Mouse (Mus musculus) limb, embryonic 15.5 days (tissue): ENCODE results near the gene Insl3. TPM values are rescaled to one million over a fixed set of nuclear protein-coding genes. Genes with fewer than 3 reads are reported as not detected.

Experiments
- ATAC-seq: fragments of 200-750 bp; cut with Nextera tagmentation; 2 replicates; pipeline ENCODE4 v1.8.0; 2017; ENCODE audit warnings: low read depth, moderate TSS enrichment; ENCODE audit not compliant: insufficient number of reproducible peaks, low FRiP score, low TSS enrichment
- H3K27ac ChIP-seq: fragments of 300-500 bp; sonication (generic); 2 replicates; pipeline ENCODE4 v1.5.1; 2015; ENCODE audit warnings: moderate library complexity, mild to moderate bottlenecking, inconsistent platforms
- H3K27me3 ChIP-seq: fragments of 300-500 bp; sonication (generic); 2 replicates; pipeline ENCODE4 v1.6.1; 2015; ENCODE audit warnings: inconsistent platforms
- H3K36me3 ChIP-seq: fragments of 300-500 bp; sonication (generic); 2 replicates; pipeline ENCODE4 v1.6.1; 2015; ENCODE audit warnings: inconsistent platforms
- H3K4me1 ChIP-seq: fragments of 300-500 bp; sonication (generic); 2 replicates; pipeline ENCODE4 v1.6.1; 2015; ENCODE audit warnings: inconsistent platforms
- H3K4me2 ChIP-seq: fragments of 300-500 bp; sonication (generic); 2 replicates; pipeline ENCODE4 v1.6.1; 2015; ENCODE audit warnings: mild to moderate bottlenecking, inconsistent platforms
- H3K4me3 ChIP-seq: fragments of 300-500 bp; sonication (generic); 2 replicates; pipeline ENCODE4 v1.5.1; 2015; ENCODE audit warnings: mild to moderate bottlenecking, inconsistent platforms
- H3K9ac ChIP-seq: fragments of 300-500 bp; sonication (generic); 2 replicates; pipeline ENCODE4 v1.6.1; 2015; ENCODE audit warnings: inconsistent platforms
- H3K9me3 ChIP-seq: fragments of 300-500 bp; sonication (generic); 2 replicates; pipeline ENCODE4 v1.6.1; 2016; ENCODE audit warnings: inconsistent platforms
- WGBS: fragments of 180-500 bp; shearing (Covaris S2); methylation state at CpG from one replicate; pipeline ENCODE4 v1.1.7; 2015; 5-methylcytosine and 5-hydroxymethylcytosine counted together
- polyA plus RNA-seq: library from polyadenylated mRNA; unstranded; fragments of >200 nt; fragmentation: Nextera tagmentation; extraction: Ambion mirVana; gene quantifications from 2 replicates; pipeline ENCODE4 v1.2.1, GENCODE M21; 2015

Insl3 gene
- polyA plus RNA-seq, 1 experiment from 2014 or later: 0.96 TPM

GRCm38 (mm10) chr8:71668220-71668975 is 20.6 kb upstream of the Insl3 start:
- no peak overlapping the region for H3K4me3 ChIP-seq
- ATAC-seq: no peak
- peaks cover 35% of the 10 kb centered on the region for H3K4me1 ChIP-seq
- WGBS: 2% methylated on average over 21 of the region's 21 CpGs
- no peak overlapping the region for H3K9ac ChIP-seq
- no peak overlapping the region for H3K4me2 ChIP-seq
- no peaks in the 10 kb centered on the region for H3K9me3 ChIP-seq
- no peak overlapping the region for H3K27ac ChIP-seq
- no peaks in the 10 kb centered on the region for H3K36me3 ChIP-seq
- peaks cover 80% of the 10 kb centered on the region for H3K27me3 ChIP-seq

GRCm38 (mm10) chr8:71670198-71670597 is 18.8 kb upstream of the Insl3 start:
- peak overlapping the region; percentile 96 for H3K4me2 ChIP-seq
- no peaks in the 10 kb centered on the region for H3K36me3 ChIP-seq
- H3K9me3 ChIP-seq: no peaks in the 10 kb centered on the region
- H3K9ac ChIP-seq: no peak overlapping the region
- peak overlapping the region; percentile 49 for H3K4me3 ChIP-seq
- 15% methylated on average over 12 of the region's 12 CpGs for WGBS
- peaks cover 35% of the 10 kb centered on the region for H3K4me1 ChIP-seq
- ATAC-seq: no peak
- H3K27me3 ChIP-seq: peaks cover 67% of the 10 kb centered on the region
- H3K27ac ChIP-seq: no peak overlapping the region

- no peak overlapping the region for H3K27ac ChIP-seq
- peak; percentile 2; the same call in 1 of the 2 replicates for ATAC-seq
- H3K4me1 ChIP-seq: peaks cover 36% of the 10 kb centered on the region
- no peaks in the 10 kb centered on the region for H3K9me3 ChIP-seq
- peaks cover 67% of the 10 kb centered on the region for H3K27me3 ChIP-seq
- under 1% methylated on average over 54 of the region's 64 CpGs for WGBS
- peak overlapping the region; percentile 49 for H3K4me3 ChIP-seq
- no peaks in the 10 kb centered on the region for H3K36me3 ChIP-seq
- H3K9ac ChIP-seq: no peak overlapping the region
- peak overlapping the region; percentile 96 for H3K4me2 ChIP-seq
These were observed 18.1 kb upstream of the Insl3 start for GRCm38 (mm10) chr8:71670621-71671548.

- Histone ChIP-seq H3K4me2 (peak within 1 kb of the TSS; percentile 96), H3K9ac (0 out of 2 replicates have a peak within 1 kb of the TSS, but pooled peaks have one; percentile 2), H3K36me3 (no peaks in the 10 kb centered on the region), H3K4me3 (peak within 1 kb of the TSS; percentile 49), H3K4me1 (peaks cover 41% of the 10 kb centered on the region), H3K9me3 (no peaks in the 10 kb centered on the region), H3K27me3 (peaks cover 62% of the 10 kb centered on the region), H3K27ac (no peak within 1 kb of the TSS)
- under 1% methylated on average over 42 of the region's 42 CpGs for WGBS
- peak; percentile 38 for ATAC-seq
These were observed 17.5 kb upstream of the Insl3 start, which contains the start of gene Unc13a for GRCm38 (mm10) chr8:71671549-71671965. Gene Unc13a (minus strand): TSS chr8:71671757.

- WGBS: 50% methylated on average over 6 of the region's 6 CpGs
- H3K27me3 ChIP-seq: peaks cover 60% of the 10 kb centered on the region
These were observed 16.8 kb upstream of the Insl3 start for GRCm38 (mm10) chr8:71672168-71672735.

GRCm38 (mm10) chr8:71674071-71674470 is 14.9 kb upstream of the Insl3 start:
- Histone ChIP-seq H3K4me2 (no peak overlapping the region), H3K9ac (no peak overlapping the region), H3K4me3 (no peak overlapping the region), H3K36me3 (no peaks in the 10 kb centered on the region), H3K9me3 (no peaks in the 10 kb centered on the region; the same call in 1 of the 2 replicates), H3K27me3 (peaks cover 63% of the 10 kb centered on the region), H3K4me1 (peaks cover 42% of the 10 kb centered on the region), H3K27ac (no peak overlapping the region)
- no peak for ATAC-seq
- 70% methylated on average over 2 of the region's 2 CpGs for WGBS

More at GRCm38 (mm10) chr8:71672168-71672735, 16.8 kb upstream of the Insl3 start:
- ATAC-seq: no peak
- no peak overlapping the region for H3K27ac ChIP-seq
- no peaks in the 10 kb centered on the region for H3K9me3 ChIP-seq
- peak overlapping the region; percentile 49; the same call in 1 of the 2 replicates for H3K4me3 ChIP-seq
- 0 out of 2 replicates have a peak overlapping the region, but pooled peaks have one; percentile 2 for H3K9ac ChIP-seq
- H3K4me1 ChIP-seq: peaks cover 45% of the 10 kb centered on the region
- peak overlapping the region; percentile 96 for H3K4me2 ChIP-seq
- no peaks in the 10 kb centered on the region for H3K36me3 ChIP-seq

- peaks cover 49% of the 10 kb centered on the region for H3K4me1 ChIP-seq
- H3K36me3 ChIP-seq: no peaks in the 10 kb centered on the region
- no peaks in the 10 kb centered on the region; the same call in 1 of the 2 replicates for H3K9me3 ChIP-seq
- H3K27me3 ChIP-seq: peaks cover 63% of the 10 kb centered on the region
- peak overlapping the region; percentile 65 for H3K4me3 ChIP-seq
- no peak for ATAC-seq
- H3K27ac ChIP-seq: peak overlapping the region; percentile 71
- H3K9ac ChIP-seq: no peak overlapping the region
- peak overlapping the region; percentile 86 for H3K4me2 ChIP-seq
- 34% methylated on average over 9 of the region's 9 CpGs for WGBS
These were observed 13.5 kb upstream of the Insl3 start for GRCm38 (mm10) chr8:71675456-71676019.

GRCm38 (mm10) chr8:71676020-71676741 is 12.8 kb upstream of the Insl3 start, which contains the start of gene Jak3:
Gene Jak3 (plus strand): TSS chr8:71676296.
- WGBS: 3% methylated on average over 40 of the region's 40 CpGs
- no peak for ATAC-seq

GRCm38 (mm10) chr8:71676803-71677202 is 12.2 kb upstream of the Insl3 start:
- H3K4me1 ChIP-seq: peaks cover 44% of the 10 kb centered on the region
- no peak for ATAC-seq
- no peaks in the 10 kb centered on the region; the same call in 1 of the 2 replicates for H3K9me3 ChIP-seq
- H3K27me3 ChIP-seq: peaks cover 66% of the 10 kb centered on the region
- peak overlapping the region; percentile 65 for H3K4me3 ChIP-seq
- H3K27ac ChIP-seq: peak overlapping the region; percentile 71
- H3K4me2 ChIP-seq: peak overlapping the region; percentile 86
- no peaks in the 10 kb centered on the region for H3K36me3 ChIP-seq
- WGBS: 52% methylated on average over 9 of the region's 9 CpGs
- H3K9ac ChIP-seq: no peak overlapping the region

More at GRCm38 (mm10) chr8:71676020-71676741, 12.8 kb upstream of the Insl3 start, which contains the start of gene Jak3:
- Histone ChIP-seq H3K4me1 (peaks cover 45% of the 10 kb centered on the region), H3K27ac (peak within 1 kb of the TSS; percentile 71), H3K4me3 (peak within 1 kb of the TSS; percentile 65), H3K4me2 (peak within 1 kb of the TSS; percentile 86), H3K9ac (peak within 1 kb of the TSS; percentile 63), H3K36me3 (no peaks in the 10 kb centered on the region), H3K9me3 (no peaks in the 10 kb centered on the region; the same call in 1 of the 2 replicates), H3K27me3 (peaks cover 63% of the 10 kb centered on the region)

GRCm38 (mm10) chr8:71677555-71677954 is 11.5 kb upstream of the Insl3 start:
- no peak for ATAC-seq
- Histone ChIP-seq H3K4me2 (no peak overlapping the region), H3K9me3 (no peaks in the 10 kb centered on the region; the same call in 1 of the 2 replicates), H3K4me1 (peaks cover 38% of the 10 kb centered on the region), H3K27ac (no peak overlapping the region), H3K4me3 (no peak overlapping the region), H3K36me3 (no peaks in the 10 kb centered on the region), H3K9ac (no peak overlapping the region), H3K27me3 (peaks cover 74% of the 10 kb centered on the region)
